Mouse (Mus musculus) gastrocnemius, postnatal 36 days (tissue): ENCODE measurements around the gene Slc44a1. TPM values are rescaled to one million over a fixed set of nuclear protein-coding genes. Genes with fewer than 3 reads are reported as not detected.

ENCODE experiments used
- DNase-seq, 2 experiments: peaks; one replicate each; pipeline ENCODE4 v3.0.0; 2022
- intact Hi-C: fragments of 180-260 bp; cut with DNase I; formaldehyde crosslinking; loops from one replicate; pipeline ENCODE4 v1.15.1; 2025
- total RNA-seq, 2 experiments: library from RNA; stranded (reverse); gene quantifications; 2 replicates each; pipeline ENCODE4 v1.2.3; 2021

Slc44a1 gene
- total RNA-seq, 2 experiments from 2014 or later: 15.7 to 15.9 TPM

DNA sequence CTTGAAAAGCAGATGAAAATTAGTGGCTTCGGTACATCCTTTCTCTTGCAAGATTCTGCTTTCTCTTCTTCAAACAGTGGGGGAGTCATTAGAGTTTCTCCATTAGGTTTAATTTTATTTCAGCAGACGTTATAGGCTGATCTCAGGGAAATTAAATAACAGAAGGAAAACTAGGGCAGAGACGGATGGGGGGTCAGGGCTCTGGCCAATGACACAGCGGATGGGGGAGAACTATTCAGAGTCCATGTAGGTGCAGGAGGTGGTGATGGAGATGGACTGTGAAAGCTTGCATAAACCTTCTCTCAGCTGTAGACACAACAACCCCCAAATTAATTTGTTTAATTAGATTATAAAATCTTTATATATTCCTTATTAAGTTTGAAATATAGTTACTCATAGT lies 20.8 kb downstream of the Slc44a1 start:
- no peak for DNase-seq
- intact Hi-C loops: no loop called here

DNA sequence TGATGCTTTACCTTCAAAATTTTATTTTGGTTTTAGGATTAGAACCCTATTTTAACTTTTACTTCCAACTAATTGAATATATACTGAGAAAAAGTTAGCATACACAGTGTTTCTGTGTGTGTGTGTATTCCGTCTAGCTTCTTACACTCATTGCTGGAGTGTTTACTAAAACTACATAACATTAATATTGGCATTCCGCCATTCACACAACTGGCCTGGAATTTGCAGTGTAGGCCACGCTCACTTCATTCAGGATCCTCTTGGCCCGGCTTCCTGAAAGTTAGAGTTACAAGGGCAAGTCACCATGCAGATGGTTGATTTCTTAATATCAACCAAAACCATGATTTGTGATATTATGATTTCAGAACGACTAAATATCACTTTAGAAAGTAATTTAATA lies 21.9 kb downstream of the Slc44a1 start:
- DNase-seq: no peak
- intact Hi-C loops: no loop called here

DNA sequence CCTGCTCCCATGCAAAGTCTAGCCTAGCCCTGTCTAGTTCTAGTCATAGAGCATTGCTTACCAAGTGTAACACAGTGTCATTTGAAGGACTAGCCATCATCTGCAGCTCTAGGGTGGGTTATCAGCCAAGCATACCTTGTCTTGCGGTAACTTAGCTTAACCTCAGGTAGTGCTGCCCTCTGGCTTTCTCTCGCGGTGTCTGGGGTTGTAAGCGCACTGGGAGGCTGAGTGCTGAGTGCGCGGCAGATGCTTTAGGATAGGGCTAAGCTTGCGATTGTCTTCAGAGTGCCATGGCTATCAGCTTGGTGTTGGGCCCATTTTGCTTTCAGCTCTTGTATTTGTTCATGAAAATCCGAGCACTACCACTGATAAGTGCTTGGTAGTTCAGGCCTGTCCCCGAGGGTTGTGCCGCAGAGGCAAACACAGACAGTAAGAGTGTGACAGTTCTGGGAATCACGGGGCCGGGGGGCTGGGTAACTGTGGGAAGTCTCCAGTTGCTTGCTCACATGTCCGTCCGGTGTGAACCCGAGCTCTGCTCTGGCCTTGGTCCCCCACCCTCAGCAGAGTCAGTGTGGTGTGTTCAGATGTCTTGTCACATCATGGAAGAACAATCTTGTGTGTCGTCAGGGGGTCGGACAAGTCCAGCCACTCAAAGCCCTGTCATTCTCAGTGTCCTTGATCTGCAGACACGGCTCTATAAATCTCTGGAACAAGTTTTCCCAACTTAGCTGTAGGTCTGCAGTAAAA lies 22.5 kb downstream of the Slc44a1 start:
- intact Hi-C loops: no loop called here
- DNase-seq: no peak

DNA sequence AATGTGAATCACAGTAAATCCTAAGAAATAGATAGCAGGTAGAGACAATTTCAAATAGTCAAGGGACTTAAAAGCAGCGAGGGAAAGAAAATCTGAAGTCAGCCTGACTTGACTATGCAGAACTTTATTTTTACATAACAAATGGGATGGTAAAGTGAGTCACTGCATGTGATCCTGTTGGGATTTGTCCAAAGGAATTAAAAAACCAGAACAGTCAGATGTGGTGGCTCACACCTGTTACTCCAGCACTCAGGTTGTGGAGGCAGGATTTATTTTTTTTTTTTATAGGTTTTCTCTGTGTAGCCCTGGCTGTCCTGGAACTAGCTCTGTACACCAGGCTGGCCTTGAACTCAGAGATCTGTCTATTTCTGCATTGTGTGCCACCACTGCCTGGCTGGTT lies 25.7 kb downstream of the Slc44a1 start:
- DNase-seq: no peak
- intact Hi-C loops: no loop called here

DNA sequence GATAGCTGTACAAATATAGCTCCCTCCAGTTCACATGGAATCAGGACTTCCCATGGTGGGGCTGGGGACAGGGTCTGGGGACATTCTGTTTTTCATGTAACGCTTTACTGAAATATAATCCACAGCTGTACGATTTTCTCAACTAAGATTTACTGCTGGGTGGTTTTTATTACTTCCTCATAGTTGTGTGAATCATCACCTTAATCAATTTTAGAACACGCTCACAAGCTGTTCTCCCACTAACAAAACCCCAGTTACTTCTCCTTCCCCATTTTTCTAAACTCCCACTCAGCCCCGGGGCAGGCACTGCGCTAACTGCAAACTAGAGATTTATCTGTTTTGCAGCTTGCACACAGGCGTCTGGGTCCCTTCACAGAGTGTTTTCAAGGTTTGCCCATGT lies 28.8 kb downstream of the Slc44a1 start:
- intact Hi-C loops: no loop called here
- no peak for DNase-seq

DNA sequence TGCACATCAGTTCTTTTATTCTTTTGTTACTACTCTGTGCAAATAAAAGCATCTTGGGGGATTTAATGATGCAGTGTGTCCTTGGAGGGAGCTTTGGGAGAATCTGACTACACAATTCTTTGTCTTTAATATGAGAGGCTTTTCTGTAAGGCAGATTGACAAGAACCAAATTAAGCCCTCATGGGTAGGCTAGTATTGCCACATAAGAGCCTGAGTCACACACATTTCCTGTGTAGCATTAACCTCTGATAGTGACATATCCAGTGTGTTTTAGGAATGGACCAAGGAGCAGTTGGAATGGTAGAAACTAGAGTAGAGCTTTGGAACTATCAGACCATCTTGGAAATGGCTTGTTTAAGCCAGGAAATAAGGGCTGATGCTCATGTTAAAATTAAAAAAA lies 33.9 kb downstream of the Slc44a1 start:
- intact Hi-C loops: no loop called here

DNA sequence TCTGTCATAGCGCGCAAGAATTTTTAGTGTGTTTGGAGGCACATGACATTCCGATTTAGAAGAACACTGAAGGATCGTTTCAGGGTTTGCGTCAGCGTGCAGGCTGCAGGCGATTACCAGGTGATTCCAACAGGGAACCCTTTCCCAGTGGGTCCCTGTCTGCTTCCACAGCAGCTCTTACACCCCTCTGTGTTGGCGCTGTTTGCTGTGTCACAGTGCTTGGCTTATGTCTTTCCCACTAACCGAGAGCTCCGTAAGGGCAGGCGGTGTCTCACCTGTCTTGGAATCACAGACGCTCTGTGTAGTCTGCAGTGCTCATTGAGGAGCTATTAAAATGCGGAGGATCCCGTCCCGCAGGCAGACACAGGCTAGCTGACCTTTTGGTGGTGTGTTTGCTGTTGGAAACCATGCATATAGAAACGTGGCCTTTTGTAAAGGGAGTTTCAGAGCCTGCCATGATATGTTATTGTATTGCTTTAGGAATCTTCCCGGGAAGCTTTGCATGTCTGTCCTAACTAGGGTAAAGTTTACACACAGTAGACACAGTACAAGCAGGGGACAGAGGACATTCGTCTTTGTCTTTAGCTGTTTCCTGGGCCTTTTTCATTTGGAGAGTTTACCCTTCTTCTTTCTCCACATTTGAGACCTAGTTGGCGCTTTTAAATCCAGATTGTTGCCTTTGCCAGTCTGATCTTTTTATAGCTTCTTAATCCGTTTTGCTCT lies 35.2 kb downstream of the Slc44a1 start:
- intact Hi-C loops: no loop called here
- DNase-seq: no peak

More for the DNA sequence above, 33.9 kb downstream of the Slc44a1 start:
- DNase-seq: no peak

DNA sequence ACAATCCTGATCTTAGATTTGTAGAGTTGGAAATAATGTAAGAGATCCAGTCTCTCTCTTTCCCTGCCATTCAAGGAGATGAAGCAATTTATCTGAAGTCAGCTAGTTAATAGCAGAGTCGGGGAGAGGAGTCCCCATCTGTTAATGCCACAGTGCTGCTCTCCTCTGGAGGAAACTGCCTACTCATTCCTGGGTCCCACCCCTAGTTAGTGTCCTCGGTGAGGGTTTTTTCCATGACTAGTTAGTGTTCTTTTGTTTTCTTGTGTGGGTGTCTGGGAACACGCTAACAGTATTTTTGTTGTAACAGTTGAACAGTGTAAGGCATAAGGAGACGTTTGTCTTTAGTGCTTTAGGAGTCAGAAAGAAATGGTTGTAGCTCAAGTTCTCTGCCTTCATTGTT lies 38.4 kb downstream of the Slc44a1 start:
- intact Hi-C loops: no loop called here
- DNase-seq: no peak

DNA sequence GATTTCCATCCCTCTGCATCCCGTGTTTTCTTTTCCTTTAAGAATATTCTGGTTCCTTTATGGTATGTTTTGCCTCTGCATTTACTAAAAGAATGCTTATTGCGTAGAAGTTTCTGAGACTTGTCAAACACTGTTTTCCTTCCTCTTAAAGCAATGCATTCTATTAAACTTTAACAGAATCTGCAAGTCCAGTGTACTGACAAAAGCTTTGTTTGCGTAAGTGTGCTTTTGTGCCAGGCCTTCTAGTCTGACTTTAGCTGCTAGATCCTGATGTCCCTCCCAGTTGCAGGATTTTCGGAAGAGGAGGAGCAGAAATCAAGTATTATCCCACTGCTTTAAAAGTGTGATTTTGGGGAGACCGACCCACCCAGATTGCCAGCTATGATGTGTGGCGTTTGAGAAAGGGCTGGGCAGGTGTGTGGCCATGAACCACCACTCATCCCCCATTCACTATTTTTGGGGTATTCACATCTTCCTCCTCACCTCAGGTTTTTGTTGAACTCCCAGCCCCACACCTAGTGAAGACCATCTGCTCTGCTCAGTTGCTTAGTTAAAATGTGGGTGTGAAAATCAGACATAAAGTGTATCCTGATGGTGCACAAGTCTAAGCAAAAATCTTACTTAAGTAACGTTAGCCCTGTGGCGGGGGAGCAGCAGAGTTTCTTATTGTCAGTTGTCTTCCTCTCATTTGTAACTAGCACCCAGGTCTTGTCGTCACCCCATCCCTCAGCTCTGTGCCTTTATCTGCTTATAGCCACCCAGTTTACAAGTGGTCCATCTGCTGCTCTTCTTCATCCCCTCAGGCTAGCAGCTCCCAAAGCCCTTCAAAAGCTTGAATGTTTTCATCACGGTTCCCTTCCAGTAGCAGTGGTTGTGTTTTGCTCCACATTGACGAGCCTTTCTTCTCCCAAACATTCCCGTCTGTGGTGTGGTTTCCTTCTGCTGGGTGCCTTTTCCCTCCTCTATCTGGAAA lies 47.3 kb downstream of the Slc44a1 start:
- intact Hi-C loops: no loop called here
- DNase-seq: no peak

DNA sequence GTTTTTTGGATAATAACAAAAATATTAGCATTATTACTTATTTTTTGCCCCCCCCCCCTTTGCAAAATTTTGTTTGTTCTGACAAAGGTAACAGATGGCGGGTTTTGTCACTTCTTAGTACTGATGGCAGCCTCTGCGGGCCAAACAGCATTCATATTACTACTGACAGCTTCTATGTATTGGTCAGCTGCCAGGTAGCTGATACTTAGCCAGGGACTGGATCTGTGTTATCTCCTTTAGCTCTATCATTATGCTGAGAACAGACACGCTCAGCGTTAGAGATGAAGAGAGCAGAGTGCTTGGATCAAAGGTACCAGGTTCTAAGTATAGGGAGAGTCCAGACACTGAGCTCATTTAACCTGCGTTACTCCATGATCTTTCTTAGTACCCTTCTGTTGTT lies 48.6 kb downstream of the Slc44a1 start:
- intact Hi-C loops: no loop called here
- DNase-seq: no peak

DNA sequence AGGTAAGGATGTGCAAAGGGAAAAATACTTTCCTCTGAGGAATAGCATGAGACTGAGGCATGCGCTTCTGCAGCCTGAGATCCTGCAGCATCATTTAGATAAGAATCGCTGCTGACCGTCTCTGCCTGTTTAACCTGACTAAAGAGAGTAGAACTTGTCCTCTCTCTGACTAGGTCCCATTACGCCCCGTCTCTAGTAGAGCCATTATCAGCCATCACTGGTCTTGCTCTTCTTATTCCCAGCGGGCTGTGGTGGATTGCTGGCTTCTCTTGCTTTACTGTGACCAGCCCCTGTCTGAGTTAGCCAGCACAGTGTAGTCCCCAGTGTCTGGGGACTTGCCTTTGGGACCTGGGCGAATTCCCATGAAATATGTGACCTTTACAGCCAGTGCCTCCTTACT lies 50.2 kb downstream of the Slc44a1 start:
- intact Hi-C loops: no loop called here
- DNase-seq: no peak

DNA sequence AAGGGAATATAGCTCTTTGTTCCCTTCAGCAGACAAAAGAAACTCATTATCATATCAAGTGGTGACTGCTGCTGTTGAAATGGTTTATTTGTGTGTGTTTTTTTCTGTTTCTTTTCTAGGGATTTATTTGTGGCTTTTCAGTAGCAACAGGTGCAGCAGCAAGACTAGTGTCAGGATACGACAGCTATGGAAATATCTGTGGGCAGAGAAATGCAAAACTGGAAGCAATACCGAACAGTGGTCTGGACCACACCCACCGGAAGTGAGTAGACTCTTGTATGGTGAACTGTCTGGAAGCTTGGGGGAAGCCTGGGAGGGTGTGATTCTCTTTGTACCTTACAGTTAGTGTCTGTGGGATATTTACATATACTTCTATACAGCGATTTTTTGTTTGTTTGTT lies 51.1 kb downstream of the Slc44a1 start:
- intact Hi-C loops: no loop called here
- no peak for DNase-seq

DNA sequence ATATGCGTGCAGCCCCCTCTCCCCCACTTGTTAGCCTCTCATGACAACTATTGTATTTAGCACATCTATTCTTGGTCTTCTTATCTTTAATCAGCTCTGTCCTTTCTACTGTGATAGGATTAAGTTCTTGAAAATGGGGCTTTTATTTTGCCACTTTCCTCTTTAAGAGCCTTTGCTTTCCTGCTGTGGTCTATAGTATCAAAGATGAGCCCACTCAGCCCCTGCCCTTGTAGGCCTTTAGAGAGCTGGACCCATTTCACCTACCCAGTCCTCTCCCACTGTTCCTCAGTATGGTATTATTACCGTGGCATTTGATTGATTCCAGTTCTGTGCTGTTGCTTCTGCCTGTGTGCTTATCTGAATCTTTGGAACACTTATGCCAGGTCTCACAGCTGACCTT lies 55.4 kb downstream of the Slc44a1 start:
- no peak for DNase-seq
- intact Hi-C loops: no loop called here

DNA sequence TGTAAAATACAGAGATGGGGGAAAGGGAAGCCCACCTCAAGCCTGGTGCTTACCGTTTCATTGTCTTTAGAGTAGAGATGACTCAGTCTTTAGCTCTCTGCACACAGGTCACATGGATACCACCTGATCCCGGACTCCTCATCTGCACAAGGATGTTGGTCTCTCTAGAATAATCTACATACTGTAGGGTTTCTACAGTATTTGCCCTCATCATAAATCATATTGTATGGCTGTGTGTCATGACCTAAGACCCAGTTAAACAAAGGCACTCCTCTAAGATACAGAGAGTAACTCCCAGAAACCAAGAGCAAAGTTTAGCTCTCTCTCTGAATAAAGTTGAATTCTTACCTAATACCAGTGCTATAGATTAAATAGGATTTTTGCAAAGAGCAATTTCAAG lies 62.6 kb downstream of the Slc44a1 start:
- intact Hi-C loops: no loop called here
- DNase-seq: no peak

DNA sequence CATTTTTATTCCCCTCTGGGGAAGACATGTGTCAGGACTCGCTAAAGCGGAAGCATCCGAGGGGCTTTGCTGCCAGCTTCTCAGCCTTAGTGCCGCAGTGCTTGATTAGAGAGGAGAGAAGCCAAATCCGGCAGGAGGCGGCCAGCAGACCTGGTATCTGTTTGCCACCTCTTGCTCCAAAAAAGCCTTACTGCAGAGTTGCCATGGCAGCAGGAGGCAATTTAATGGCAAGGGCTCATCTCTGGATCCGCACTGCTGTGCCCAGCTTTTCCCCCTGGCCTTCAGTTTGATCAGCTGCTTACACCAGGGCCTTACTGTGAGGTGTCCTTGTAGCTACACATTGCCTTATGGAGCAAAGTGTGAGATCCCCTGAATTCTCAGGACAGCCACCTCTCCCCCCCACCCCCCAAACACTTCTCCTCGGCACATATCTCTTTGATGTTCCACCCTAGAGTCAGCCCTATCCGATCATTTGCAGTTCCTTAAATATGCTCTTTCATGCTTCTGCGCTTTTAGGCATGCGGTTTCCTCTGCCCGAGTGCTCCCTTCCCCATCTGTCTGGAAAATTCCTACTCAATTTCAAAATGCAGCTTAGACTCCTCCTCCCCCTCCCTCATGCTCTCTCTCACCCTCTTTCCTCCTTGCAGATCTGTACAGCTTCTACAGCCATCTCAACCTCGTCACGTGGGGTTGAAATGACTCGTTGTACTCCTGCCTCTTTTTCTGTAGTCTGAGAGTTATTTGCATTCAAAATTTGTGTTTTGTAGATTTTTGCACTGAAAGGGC lies 72.1 kb downstream of the Slc44a1 start:
- intact Hi-C loops: no loop called here
- DNase-seq: no peak

DNA sequence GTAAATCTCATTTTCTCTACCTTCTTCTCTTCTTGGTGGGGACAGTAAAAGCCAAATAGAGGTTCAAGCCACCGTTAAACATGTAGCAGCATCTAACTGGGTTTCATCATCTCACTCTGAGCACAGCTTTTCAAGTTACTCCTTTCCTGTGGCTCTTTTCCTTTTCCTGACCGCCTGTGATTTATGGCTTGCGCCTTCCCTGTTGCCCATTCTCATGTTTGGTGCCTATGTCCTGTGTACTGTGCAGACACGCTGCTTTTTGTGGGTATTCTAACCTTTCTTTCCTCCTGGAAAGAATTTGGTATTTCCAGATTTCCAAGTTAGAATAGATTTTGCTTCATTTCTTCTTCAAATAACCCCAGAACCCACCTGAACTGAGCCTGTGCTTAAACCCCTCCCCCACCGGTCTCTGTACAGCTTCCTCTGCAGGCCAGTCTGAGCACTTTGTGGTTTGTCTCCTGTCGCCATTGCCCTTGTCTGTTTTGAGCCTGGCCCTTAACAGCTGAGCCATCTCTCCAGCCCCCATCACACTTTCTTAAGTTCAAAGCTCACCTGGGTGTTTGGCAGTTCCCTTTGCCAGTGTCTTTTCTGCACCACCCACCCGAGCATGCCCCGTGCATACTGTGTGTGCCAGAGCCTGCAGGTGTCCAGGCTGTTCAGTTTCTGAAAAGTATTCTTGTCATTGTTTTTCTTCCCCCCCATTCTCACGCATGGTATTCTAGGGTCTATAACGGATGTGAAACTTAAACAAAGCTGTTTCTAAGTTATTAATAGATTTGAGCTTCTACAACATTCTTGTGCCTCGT lies 73.3 kb downstream of the Slc44a1 start:
- intact Hi-C loops: no loop called here
- DNase-seq: no peak

DNA sequence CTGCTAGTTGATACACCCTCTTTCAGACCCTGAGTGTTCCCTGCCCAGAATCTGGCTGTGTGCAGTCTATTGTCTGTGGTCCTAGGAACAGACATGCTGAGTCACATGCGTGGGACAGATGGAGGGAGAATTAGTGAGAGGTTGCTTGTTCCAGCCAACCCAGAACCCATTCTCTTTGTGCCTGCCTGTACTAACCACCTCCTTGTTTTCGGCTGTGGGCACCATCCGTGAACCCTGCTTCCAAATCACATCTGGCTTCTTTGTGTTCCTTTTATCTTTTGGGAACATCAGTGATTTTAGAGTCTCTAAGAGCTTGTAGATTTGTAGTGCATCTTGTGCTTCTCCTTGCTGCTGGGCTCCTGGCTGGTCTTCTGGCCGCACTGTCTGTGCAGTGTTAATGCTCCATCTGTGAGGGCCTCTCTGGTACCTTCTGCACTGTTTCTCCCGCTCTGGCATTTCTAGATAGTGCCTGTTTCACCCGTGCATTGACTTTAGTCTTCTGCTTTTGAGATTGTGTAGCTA lies 75.9 kb downstream of the Slc44a1 start:
- DNase-seq: no peak
- intact Hi-C loops: no loop called here

DNA sequence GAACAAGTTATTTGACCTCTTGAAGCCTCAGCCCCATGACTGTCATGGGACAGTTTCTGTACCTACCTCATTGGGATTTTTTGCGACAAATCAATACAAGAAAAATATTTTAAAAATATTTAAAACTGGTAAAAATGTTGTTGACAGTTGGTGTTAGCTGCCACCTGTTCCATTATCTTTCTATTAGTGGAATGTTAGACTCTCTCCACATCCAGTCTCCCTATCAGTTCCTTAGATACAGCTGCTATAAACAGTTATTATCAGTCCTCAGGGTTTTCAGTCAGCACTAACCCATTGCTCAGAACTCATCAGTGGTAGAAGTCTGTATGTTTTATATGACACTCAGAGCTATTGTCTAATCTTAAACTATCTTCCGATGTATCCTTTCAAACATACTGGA lies 79.2 kb downstream of the Slc44a1 start:
- DNase-seq: no peak
- intact Hi-C loops: no loop called here

DNA sequence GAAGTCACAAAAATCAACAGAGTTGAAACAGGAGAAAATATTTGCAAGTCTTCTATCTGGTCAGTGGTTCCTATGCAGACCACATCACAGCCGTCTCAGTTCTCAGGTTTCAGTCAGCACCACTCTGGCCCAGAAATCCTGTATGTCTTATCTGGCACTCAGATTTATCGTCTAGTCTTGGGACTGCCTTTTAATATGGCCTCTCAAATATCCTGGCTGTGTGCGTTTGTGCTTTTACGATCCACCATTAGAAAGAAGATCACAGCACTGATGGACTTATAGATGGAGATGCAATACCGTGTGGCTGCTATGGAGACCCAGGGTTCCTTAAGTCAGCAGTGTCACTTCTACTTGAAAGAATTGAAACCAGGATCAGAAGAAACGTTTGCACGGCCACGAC lies 80.8 kb downstream of the Slc44a1 start:
- no peak for DNase-seq
- intact Hi-C loops: loop anchor here (2.0 kb wide), 1 partner anchor 74 kb away; no protein-coding TSS in a partner anchor
